Comparison of ENCODE assay signal across 11 mouse cellular contexts in the genomic region with DNA sequence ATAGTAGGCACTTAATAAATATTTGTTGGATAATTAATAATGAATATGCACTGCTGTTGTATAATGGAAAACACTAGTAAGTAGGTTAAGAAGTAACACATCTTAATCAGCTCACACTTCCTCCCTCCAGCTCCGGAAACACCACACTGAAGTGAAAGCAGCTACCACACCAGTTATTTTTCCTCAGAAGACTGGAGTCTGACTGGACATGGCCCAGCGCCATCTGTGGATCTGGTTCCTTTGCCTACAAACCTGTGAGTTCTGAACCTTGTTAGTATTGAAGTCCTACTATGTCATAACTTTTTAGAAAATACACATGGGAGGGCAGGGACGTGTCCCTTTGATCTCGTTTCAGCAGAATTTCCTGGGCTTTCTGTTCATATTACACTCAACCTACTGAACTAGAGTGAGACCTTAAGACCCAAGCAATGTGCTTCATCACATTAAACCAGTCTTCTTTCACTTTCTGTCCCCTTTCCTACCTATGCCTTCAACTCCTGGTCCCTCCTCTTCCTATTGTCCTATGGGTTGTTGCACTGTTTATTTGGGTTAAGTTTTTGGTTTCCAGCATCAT. TPM values are rescaled to one million over a fixed set of nuclear protein-coding genes. Genes with fewer than 3 reads are reported as not detected.
DNase-seq lines count a peak whose midpoint lies in the region; ATAC-seq and TF ChIP-seq lines count a peak whose summit lies in the region.
"Had no signal": no experiment of that assay in that cellular context is flagged by ENCODE, and none has a peak within 500 bp of the region (broad histone marks: within the 10 kb centered on the region; RNA-seq: fewer than 3 reads in every experiment).

No protein-coding gene starts in this region.

- intact Hi-C loops in gastrocnemius, adult 2 months (cut with DNase I) = no loop called here
- intact Hi-C loops in gastrocnemius, postnatal 36 days (cut with DNase I) = no loop called here

- H3K9me3 ChIP-seq in liver, embryonic 14.5 days (ENCODE audit: control insufficient read depth, low read length) = no peaks in the 10 kb centered on the region
- H3K9me3 ChIP-seq in hindbrain, postnatal 0 days (ENCODE audit: low read length) = no peaks in the 10 kb centered on the region
- H3K9me3 ChIP-seq: embryonic facial prominence, embryonic 13.5 days; heart, embryonic 13.5 days had no signal

- TF ChIP-seq CTCF in gastrocnemius, adult 2 months (IDR thresholded peaks at IDR 0.05) = no peak
- TF ChIP-seq CTCF in bone marrow macrophage, adult 2 months (IDR thresholded peaks at IDR 0.05; ENCODE audit: low read depth, low read length) = no peak
- TF ChIP-seq CTCF in liver, embryonic 14.5 days (IDR thresholded peaks at IDR 0.05; ENCODE audit: low read depth) = no peak
- TF ChIP-seq CTCF in hindbrain, postnatal 0 days (IDR thresholded peaks at IDR 0.05; ENCODE audit: low read depth) = no peak

- H3K4me3 ChIP-seq in gastrocnemius, adult 2 months = peak overlapping the region; percentile 2; the same call in 1 of the 2 replicates
- peak overlapping the region; percentile 71 for H3K4me3 ChIP-seq in bone marrow macrophage, adult 2 months (ENCODE audit: insufficient read depth, low read length)
- no peak overlapping the region for H3K4me3 ChIP-seq in liver, embryonic 14.5 days (ENCODE audit: insufficient read depth in 1 of 2, low read depth in 2 of 2, low read length in 2 of 2)
- H3K4me3 ChIP-seq in hindbrain, postnatal 0 days (ENCODE audit: low read length) = no peak overlapping the region
- H3K4me3 ChIP-seq: embryonic facial prominence, embryonic 13.5 days; heart, embryonic 13.5 days; myocyte had no signal

- no peaks in the 10 kb centered on the region for H3K27me3 ChIP-seq in liver, embryonic 14.5 days (ENCODE audit: control insufficient read depth, insufficient read depth, low read length)
- H3K27me3 ChIP-seq in hindbrain, postnatal 0 days (ENCODE audit: insufficient read depth, low read length) = no peaks in the 10 kb centered on the region
- H3K27me3 ChIP-seq: embryonic facial prominence, embryonic 13.5 days; heart, embryonic 13.5 days had no signal

- no peaks in the 10 kb centered on the region for H3K36me3 ChIP-seq in liver, embryonic 14.5 days (replicated peaks; ENCODE audit: control insufficient read depth, insufficient read depth, low read depth)
- no peaks in the 10 kb centered on the region for H3K36me3 ChIP-seq in hindbrain, postnatal 0 days (ENCODE audit: insufficient read depth, low read length)
- H3K36me3 ChIP-seq: embryonic facial prominence, embryonic 13.5 days; heart, embryonic 13.5 days had no signal

- WGBS in liver, embryonic 14.5 days (ENCODE audit: insufficient replicate concordance) = 22% methylated on average over 4 of the region's 4 CpGs
- 85% methylated on average over 4 of the region's 4 CpGs for WGBS in hindbrain, postnatal 0 days

- ATAC-seq in liver, embryonic 14.5 days (ENCODE audit: insufficient read depth) = no peak
- ATAC-seq in hindbrain, postnatal 0 days = no peak

- peak overlapping the region; percentile 28; the same call in 1 of the 2 replicates for H3K27ac ChIP-seq in gastrocnemius, adult 2 months
- peak overlapping the region; percentile 97 for H3K27ac ChIP-seq in bone marrow macrophage, adult 2 months (ENCODE audit: insufficient read depth, low read depth, low read length)
- no peak overlapping the region for H3K27ac ChIP-seq in liver, embryonic 14.5 days
- H3K27ac ChIP-seq in hindbrain, postnatal 0 days = no peak overlapping the region
- H3K27ac ChIP-seq: embryonic facial prominence, embryonic 13.5 days; heart, embryonic 13.5 days had no signal

- DNase-seq in gastrocnemius, adult 2 months = peak; percentile 19
- DNase-seq in gastrocnemius, postnatal 36 days = no peak
- DNase-seq in liver, embryonic 14.5 days (ENCODE audit: low read depth in 3 of 3, low spot score in 3 of 3) = no peak
- DNase-seq in spleen, postnatal 36 days (ENCODE audit: low spot score in 2 of 2) = peak; percentile 67 to 72
- no peak for DNase-seq in kidney, postnatal 36 days
- no peak for DNase-seq in hindbrain, postnatal 0 days (ENCODE audit: low spot score)
- no peak for DNase-seq in kidney, postnatal 25 days

- TF ChIP-seq EP300 in liver, embryonic 14.5 days (IDR thresholded peaks at IDR 0.05; ENCODE audit: low read depth) = no peak

- H3K4me1 ChIP-seq in bone marrow macrophage, adult 2 months (ENCODE audit: control insufficient read depth, insufficient read depth, low read length) = peaks cover 22% of the 10 kb centered on the region
- H3K4me1 ChIP-seq in liver, embryonic 14.5 days (replicated peaks; ENCODE audit: control insufficient read depth in 2 of 2, insufficient read depth in 2 of 2, low read length in 1 of 2) = peaks cover 0 to 8% of the 10 kb centered on the region in 2 experiments; a peak in 2 of 4 replicates
- H3K4me1 ChIP-seq in hindbrain, postnatal 0 days (ENCODE audit: insufficient read depth, low read length) = no peaks in the 10 kb centered on the region
- H3K4me1 ChIP-seq: embryonic facial prominence, embryonic 13.5 days; heart, embryonic 13.5 days had no signal

- TF ChIP-seq POLR2A in bone marrow macrophage, adult 2 months (IDR thresholded peaks at IDR 0.05; ENCODE audit: borderline replicate concordance, low read depth, low read length) = no peak

- peak overlapping the region; percentile 31 for H3K4me2 ChIP-seq in liver, embryonic 14.5 days (ENCODE audit: low read depth)
- H3K4me2 ChIP-seq in hindbrain, postnatal 0 days (ENCODE audit: low read depth, low read length) = no peak overlapping the region
- H3K4me2 ChIP-seq: embryonic facial prominence, embryonic 13.5 days; heart, embryonic 13.5 days had no signal

- no peak overlapping the region for H3K9ac ChIP-seq in liver, embryonic 14.5 days (replicated peaks)
- no peak overlapping the region for H3K9ac ChIP-seq in hindbrain, postnatal 0 days (replicated peaks; ENCODE audit: low read length)
- H3K9ac ChIP-seq: embryonic facial prominence, embryonic 13.5 days; heart, embryonic 13.5 days had no signal

RNA-seq across cellular contexts. Expression of gene Cd84, which starts 1.0 kb away (rescaled TPM):
- under 1 TPM; 0.28 to 0.70 TPM for total RNA-seq in gastrocnemius, adult 2 months (2021)
- total RNA-seq in gastrocnemius, postnatal 36 days (2021) = 1 to 10 TPM in 1 of 2 experiments, under 1 TPM in 1; 0.97 to 1.1 TPM
- 352 and 384 TPM in 2 replicates for polyA plus RNA-seq in bone marrow macrophage, adult 2 months (2012; ENCODE audit: insufficient read depth, insufficient read length, missing spikeins)
- polyA plus RNA-seq in liver, embryonic 14.5 days (2012; rRNA removed) = 1.8 and 3.6 TPM in 2 replicates
- 4.7 and 6.0 TPM in 2 replicates for polyA plus RNA-seq in liver, embryonic 14.5 days (2014; fragmentation: Nextera tagmentation; extraction: Ambion mirVana)
- total RNA-seq in hindbrain, postnatal 0 days (2014; rRNA removed) = 1.1 and 1.2 TPM in 2 replicates
- 1.6 and 1.7 TPM in 2 replicates for polyA plus RNA-seq in hindbrain, postnatal 0 days (2015; fragmentation: Nextera tagmentation; extraction: Ambion mirVana)
- polyA plus RNA-seq: myocyte had no signal

RNA-seq across cellular contexts. Expression of gene Gm10521, which starts 54.9 kb away (rescaled TPM):
- not detected for total RNA-seq in gastrocnemius, adult 2 months (2021)
- total RNA-seq in gastrocnemius, postnatal 36 days (2021) = not detected
- 32.2 and 33.8 TPM in 2 replicates for polyA plus RNA-seq in bone marrow macrophage, adult 2 months (2012; ENCODE audit: insufficient read depth, insufficient read length, missing spikeins)
- 0.28 and 0.42 TPM in 2 replicates for polyA plus RNA-seq in liver, embryonic 14.5 days (2012; rRNA removed)
- 0.05 TPM in 1 of 2 replicates, not detected in the other for polyA plus RNA-seq in liver, embryonic 14.5 days (2014; fragmentation: Nextera tagmentation; extraction: Ambion mirVana)
- not detected in 2 replicates for total RNA-seq in hindbrain, postnatal 0 days (2014; rRNA removed)
- polyA plus RNA-seq in hindbrain, postnatal 0 days (2015; fragmentation: Nextera tagmentation; extraction: Ambion mirVana) = not detected in 2 replicates
- polyA plus RNA-seq: embryonic facial prominence, embryonic 13.5 days; heart, embryonic 13.5 days; myocyte had no signal

Comparison
In these comparisons a context has a peak if more than half of its experiments do, and no peak if none do; other contexts are left out.
1. DNase-seq: peak in gastrocnemius, adult 2 months (single experiment) and spleen, postnatal 36 days (2 of 2); none in gastrocnemius, postnatal 36 days (0 of 2), liver, embryonic 14.5 days (0 of 3), kidney, postnatal 36 days (0 of 2), hindbrain, postnatal 0 days (single experiment) and kidney, postnatal 25 days (0 of 2).
2. H3K27ac ChIP-seq: peak in gastrocnemius, adult 2 months (single experiment) and bone marrow macrophage, adult 2 months (single experiment); none in liver, embryonic 14.5 days (single experiment) and hindbrain, postnatal 0 days (single experiment).
3. H3K4me3 ChIP-seq: peak in gastrocnemius, adult 2 months (single experiment) and bone marrow macrophage, adult 2 months (single experiment); none in liver, embryonic 14.5 days (0 of 2) and hindbrain, postnatal 0 days (single experiment).